Mouse (Mus musculus): ENCODE results near the gene Mgll. TPM values are rescaled to one million over a fixed set of nuclear protein-coding genes. Genes with fewer than 3 reads are reported as not detected.
A peak's percentile ranks its signal among the peaks of the same experiment; 100 is the strongest.

Gene Mgll
- polyA plus RNA-seq, 1 experiment from 2014 or later, result 19.3 TPM

- no peak overlapping the region for H3K9ac ChIP-seq (ENCODE audit: low read length)
- 22% methylated on average over 2 of the region's 2 CpGs for WGBS
- H3K4me1 ChIP-seq (ENCODE audit: control insufficient read depth, insufficient read depth, low read length), result no peaks in the 10 kb centered on the region
- ATAC-seq (no peak), DNase-seq (ENCODE audit: low spot score) (peak; percentile 63)
- peaks cover 93% of the 10 kb centered on the region for H3K36me3 ChIP-seq (ENCODE audit: control insufficient read depth, insufficient read depth, low read length)
- H3K27ac ChIP-seq (ENCODE audit: low read depth, low read length), result no peak overlapping the region
- no peaks in the 10 kb centered on the region for H3K27me3 ChIP-seq (replicated peaks; ENCODE audit: control insufficient read depth, insufficient read depth, low read length)
- H3K4me3 ChIP-seq (ENCODE audit: low read depth, low read length), result no peak overlapping the region
- no peak overlapping the region for H3K4me2 ChIP-seq (ENCODE audit: low read length)
- H3K9me3 ChIP-seq (replicated peaks; ENCODE audit: control insufficient read depth, low read length), result no peaks in the 10 kb centered on the region
Measured at GRCm38 (mm10) chr6:88860914-88861313, 136.7 kb downstream of the Mgll start.

- H3K27ac ChIP-seq (ENCODE audit: low read depth, low read length), result no peak overlapping the region
- no peak for ATAC-seq
- DNase-seq (ENCODE audit: low spot score), result no peak
- no peak overlapping the region for H3K4me2 ChIP-seq (ENCODE audit: low read length)
- no peak overlapping the region for H3K4me3 ChIP-seq (ENCODE audit: low read depth, low read length)
- WGBS, result 85% methylated on average over 7 of the region's 7 CpGs
- no peaks in the 10 kb centered on the region for H3K9me3 ChIP-seq (replicated peaks; ENCODE audit: control insufficient read depth, low read length)
- H3K4me1 ChIP-seq (ENCODE audit: control insufficient read depth, insufficient read depth, low read length), result peaks cover 9% of the 10 kb centered on the region
- H3K36me3 ChIP-seq (ENCODE audit: control insufficient read depth, insufficient read depth, low read length), result peaks cover 61% of the 10 kb centered on the region
- no peak overlapping the region for H3K9ac ChIP-seq (ENCODE audit: low read length)
- no peaks in the 10 kb centered on the region for H3K27me3 ChIP-seq (replicated peaks; ENCODE audit: control insufficient read depth, insufficient read depth, low read length)
Measured at GRCm38 (mm10) chr6:88865704-88866103, 141.5 kb downstream of the Mgll start.

- peaks cover 34% of the 10 kb centered on the region for H3K4me1 ChIP-seq (ENCODE audit: control insufficient read depth, insufficient read depth, low read length)
- no peaks in the 10 kb centered on the region for H3K9me3 ChIP-seq (replicated peaks; ENCODE audit: control insufficient read depth, low read length)
- H3K36me3 ChIP-seq (ENCODE audit: control insufficient read depth, insufficient read depth, low read length), result peaks cover 28% of the 10 kb centered on the region
- H3K9ac ChIP-seq (ENCODE audit: low read length), result no peak overlapping the region
- no peak for DNase-seq (ENCODE audit: low spot score)
- H3K27ac ChIP-seq (ENCODE audit: low read depth, low read length), result no peak overlapping the region
- H3K4me3 ChIP-seq (ENCODE audit: low read depth, low read length), result no peak overlapping the region
- H3K4me2 ChIP-seq (ENCODE audit: low read length), result no peak overlapping the region
- ATAC-seq, result no peak
- 92% methylated on average over 7 of the region's 7 CpGs for WGBS
- H3K27me3 ChIP-seq (replicated peaks; ENCODE audit: control insufficient read depth, insufficient read depth, low read length), result no peaks in the 10 kb centered on the region
Measured at GRCm38 (mm10) chr6:88869459-88869858, 145.2 kb downstream of the Mgll start.

- no peak overlapping the region for H3K4me2 ChIP-seq (ENCODE audit: low read length)
- H3K9ac ChIP-seq (ENCODE audit: low read length), result no peak overlapping the region
- H3K4me3 ChIP-seq (ENCODE audit: low read depth, low read length), result no peak overlapping the region
- no peaks in the 10 kb centered on the region for H3K9me3 ChIP-seq (replicated peaks; ENCODE audit: control insufficient read depth, low read length)
- no peaks in the 10 kb centered on the region for H3K27me3 ChIP-seq (replicated peaks; ENCODE audit: control insufficient read depth, insufficient read depth, low read length)
- WGBS, result 34% methylated on average over 4 of the region's 4 CpGs
- ATAC-seq (no peak), DNase-seq (ENCODE audit: low spot score) (peak; percentile 49)
- H3K4me1 ChIP-seq (ENCODE audit: control insufficient read depth, insufficient read depth, low read length), result peaks cover 34% of the 10 kb centered on the region
- peaks cover 18% of the 10 kb centered on the region for H3K36me3 ChIP-seq (ENCODE audit: control insufficient read depth, insufficient read depth, low read length)
- peak overlapping the region; percentile 94; the same call in 1 of the 2 replicates for H3K27ac ChIP-seq (ENCODE audit: low read depth, low read length)
Measured at GRCm38 (mm10) chr6:88870594-88870993, 146.4 kb downstream of the Mgll start.

- Histone ChIP-seq H3K9ac (ENCODE audit: low read length) (peak overlapping the region; percentile 98; the same call in 1 of the 2 replicates), H3K4me3 (ENCODE audit: low read depth, low read length) (peak overlapping the region; percentile 95), H3K4me1 (ENCODE audit: control insufficient read depth, insufficient read depth, low read length) (peaks cover 34% of the 10 kb centered on the region), H3K36me3 (ENCODE audit: control insufficient read depth, insufficient read depth, low read length) (peaks cover 16% of the 10 kb centered on the region), H3K27ac (ENCODE audit: low read depth, low read length) (peak overlapping the region; percentile 94), H3K9me3 (replicated peaks; ENCODE audit: control insufficient read depth, low read length) (no peaks in the 10 kb centered on the region), H3K4me2 (ENCODE audit: low read length) (peak overlapping the region; percentile 67), H3K27me3 (replicated peaks; ENCODE audit: control insufficient read depth, insufficient read depth, low read length) (no peaks in the 10 kb centered on the region)
- ATAC-seq (peak; percentile 30), DNase-seq (ENCODE audit: low spot score) (peak; percentile 91)
- 10% methylated on average over 8 of the region's 8 CpGs for WGBS
Measured at GRCm38 (mm10) chr6:88871546-88871945, 147.3 kb downstream of the Mgll start.

- Histone ChIP-seq H3K9ac (ENCODE audit: low read length) (peak overlapping the region; percentile 98), H3K4me1 (ENCODE audit: control insufficient read depth, insufficient read depth, low read length) (peaks cover 34% of the 10 kb centered on the region), H3K4me3 (ENCODE audit: low read depth, low read length) (peak overlapping the region; percentile 95), H3K27me3 (replicated peaks; ENCODE audit: control insufficient read depth, insufficient read depth, low read length) (no peaks in the 10 kb centered on the region), H3K4me2 (ENCODE audit: low read length) (peak overlapping the region; percentile 67), H3K36me3 (ENCODE audit: control insufficient read depth, insufficient read depth, low read length) (peaks cover 15% of the 10 kb centered on the region), H3K9me3 (replicated peaks; ENCODE audit: control insufficient read depth, low read length) (no peaks in the 10 kb centered on the region), H3K27ac (ENCODE audit: low read depth, low read length) (peak overlapping the region; percentile 94)
- 22% methylated on average over 6 of the region's 7 CpGs for WGBS
- peak; percentile 61 for ATAC-seq
- DNase-seq (ENCODE audit: low spot score), result peak; percentile 74
Measured at GRCm38 (mm10) chr6:88872811-88873210, 148.6 kb downstream of the Mgll start.

- WGBS, result 1% methylated on average over 63 of the region's 74 CpGs
- no peaks in the 10 kb centered on the region for H3K27me3 ChIP-seq (replicated peaks; ENCODE audit: control insufficient read depth, insufficient read depth, low read length)
- peak; percentile 74 for DNase-seq (ENCODE audit: low spot score)
Measured at GRCm38 (mm10) chr6:88873965-88874867, 150.0 kb downstream of the Mgll start.

GRCm38 (mm10) chr6:88874868-88875508 lies 150.8 kb downstream of the Mgll start, which contains the start of gene Podxl2:
TSS of gene Podxl2 (minus strand) at chr6:88875044.
- peak within 1 kb of the TSS; percentile 67 for H3K4me2 ChIP-seq (ENCODE audit: low read length)
- ATAC-seq, result peak; percentile 71
- DNase-seq (ENCODE audit: low spot score), result peak; percentile 92
- peaks cover 32% of the 10 kb centered on the region for H3K4me1 ChIP-seq (ENCODE audit: control insufficient read depth, insufficient read depth, low read length)
- 9% methylated on average over 33 of the region's 63 CpGs for WGBS
- H3K9ac ChIP-seq (ENCODE audit: low read length), result peak within 1 kb of the TSS; percentile 98
- 0 out of 2 replicates have a peak, but pooled peaks cover 2% of the 10 kb centered on the region for H3K36me3 ChIP-seq (ENCODE audit: control insufficient read depth, insufficient read depth, low read length)
- no peaks in the 10 kb centered on the region for H3K27me3 ChIP-seq (replicated peaks; ENCODE audit: control insufficient read depth, insufficient read depth, low read length)
- H3K27ac ChIP-seq (ENCODE audit: low read depth, low read length), result peak within 1 kb of the TSS; percentile 94
- peak within 1 kb of the TSS; percentile 95 for H3K4me3 ChIP-seq (ENCODE audit: low read depth, low read length)
- H3K9me3 ChIP-seq (replicated peaks; ENCODE audit: control insufficient read depth, low read length), result no peaks in the 10 kb centered on the region

More at GRCm38 (mm10) chr6:88873965-88874867, 150.0 kb downstream of the Mgll start:
- Histone ChIP-seq H3K27ac (ENCODE audit: low read depth, low read length) (peak overlapping the region; percentile 94), H3K9ac (ENCODE audit: low read length) (peak overlapping the region; percentile 98), H3K36me3 (ENCODE audit: control insufficient read depth, insufficient read depth, low read length) (peaks cover 6% of the 10 kb centered on the region; the same call in 1 of the 2 replicates), H3K4me2 (ENCODE audit: low read length) (peak overlapping the region; percentile 67), H3K9me3 (replicated peaks; ENCODE audit: control insufficient read depth, low read length) (no peaks in the 10 kb centered on the region), H3K4me3 (ENCODE audit: low read depth, low read length) (peak overlapping the region; percentile 95), H3K4me1 (ENCODE audit: control insufficient read depth, insufficient read depth, low read length) (peaks cover 34% of the 10 kb centered on the region)
- peak; percentile 55 for ATAC-seq
